Mouse (Mus musculus) gastrocnemius, adult 8-10 months (tissue): ENCODE results near the gene Gfer. TPM values are rescaled to one million over a fixed set of nuclear protein-coding genes. Genes with fewer than 3 reads are reported as not detected.
"Not testable (repeated sequence)": the region's sequence is repeated elsewhere in the genome, so short reads cannot be mapped to it uniquely, and the experiment has no call there.

Experiments used
- DNase-seq, 2 experiments: peaks; one replicate each; pipeline ENCODE4 v3.0.0; 2022; ENCODE audit warnings: low spot score in 2 of 2
- total RNA-seq, 4 experiments: library from RNA; stranded (reverse); gene quantifications; 2 replicates each; pipeline ENCODE4 v1.2.4; 2022

Gene Gfer
- total RNA-seq, 4 experiments from 2014 or later, result 38.2 to 54.4 (median 44.7) TPM

DNA sequence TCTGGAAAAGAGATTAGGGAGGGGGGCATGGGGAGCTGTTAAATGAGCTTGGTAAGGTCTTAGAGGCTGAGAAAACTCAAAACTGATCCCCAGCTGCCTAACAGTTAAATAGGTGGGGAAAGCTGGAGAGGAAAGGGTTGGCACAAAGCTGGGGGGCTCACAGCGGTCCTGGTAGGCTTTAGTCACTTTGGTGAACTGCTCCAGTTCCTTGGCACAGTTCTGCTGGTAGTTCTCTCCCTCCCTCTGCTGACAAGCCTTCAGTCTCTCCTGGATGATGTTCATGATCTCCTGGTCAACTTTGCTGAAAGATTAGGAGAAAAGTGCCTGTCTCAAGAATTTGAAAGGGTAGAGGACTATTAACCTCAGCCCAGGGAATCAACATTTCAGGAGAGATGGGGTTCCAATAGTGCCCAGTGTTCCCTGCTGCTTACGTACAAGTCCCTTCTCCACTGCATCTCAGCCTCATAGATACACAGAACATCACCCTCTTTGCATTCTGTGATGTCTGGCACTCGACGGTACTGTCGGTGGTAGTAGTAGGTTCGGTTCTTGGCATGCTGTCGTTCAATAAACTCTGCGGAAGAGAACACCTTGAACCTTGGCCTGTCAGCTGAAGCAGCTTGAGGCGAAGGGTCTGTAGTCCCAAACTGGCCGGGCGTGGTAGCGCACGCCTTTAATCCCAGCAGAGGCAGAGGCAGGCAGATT lies 26.4 kb upstream of the Gfer start:
- DNase-seq, result no peak

DNA sequence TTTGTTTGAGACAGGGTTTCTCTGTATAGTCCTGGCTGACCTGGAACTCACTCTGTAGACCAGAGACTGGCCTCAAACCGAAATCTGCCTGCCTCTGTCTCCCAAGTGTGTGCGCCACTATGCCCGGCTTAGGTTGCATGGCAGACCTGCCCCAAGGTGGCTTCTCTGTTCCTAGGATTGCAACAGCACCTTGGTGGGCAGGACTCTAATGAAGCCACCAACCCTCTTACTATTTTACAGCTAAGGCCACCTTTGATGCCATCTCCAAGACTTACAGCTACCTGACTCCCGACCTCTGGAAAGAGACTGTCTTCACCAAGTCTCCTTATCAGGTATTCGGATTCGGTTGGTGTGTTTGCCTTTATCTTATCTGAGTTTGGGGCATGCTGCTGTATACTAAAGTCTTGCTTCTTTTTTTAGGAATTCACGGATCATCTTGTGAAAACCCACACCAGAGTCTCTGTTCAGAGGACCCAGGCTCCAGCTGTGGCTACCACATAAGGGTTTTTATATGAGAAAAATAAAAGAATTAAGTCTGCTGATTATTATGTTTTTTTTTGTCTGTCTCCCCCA lies 25.5 kb upstream of the Gfer start:
- not testable (repeated sequence) for DNase-seq

DNA sequence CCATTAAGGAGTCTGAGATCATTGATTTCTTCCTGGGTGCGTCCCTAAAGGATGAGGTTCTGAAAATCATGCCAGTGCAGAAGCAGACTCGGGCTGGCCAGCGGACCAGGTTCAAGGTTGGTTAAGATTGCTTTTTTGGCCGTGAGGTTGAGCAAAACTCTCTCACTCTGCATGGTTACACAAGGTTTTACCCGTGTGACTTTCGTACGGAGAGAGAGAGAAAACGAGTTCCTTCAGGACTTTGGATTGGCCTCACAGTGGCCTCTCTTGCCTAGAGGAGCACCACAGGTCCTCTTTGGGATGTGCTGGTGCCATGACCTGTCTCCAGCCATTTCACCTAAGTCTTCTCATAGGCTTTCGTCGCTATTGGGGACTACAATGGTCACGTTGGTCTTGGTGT lies 24.7 kb upstream of the Gfer start:
- DNase-seq, result not testable (repeated sequence)

DNA sequence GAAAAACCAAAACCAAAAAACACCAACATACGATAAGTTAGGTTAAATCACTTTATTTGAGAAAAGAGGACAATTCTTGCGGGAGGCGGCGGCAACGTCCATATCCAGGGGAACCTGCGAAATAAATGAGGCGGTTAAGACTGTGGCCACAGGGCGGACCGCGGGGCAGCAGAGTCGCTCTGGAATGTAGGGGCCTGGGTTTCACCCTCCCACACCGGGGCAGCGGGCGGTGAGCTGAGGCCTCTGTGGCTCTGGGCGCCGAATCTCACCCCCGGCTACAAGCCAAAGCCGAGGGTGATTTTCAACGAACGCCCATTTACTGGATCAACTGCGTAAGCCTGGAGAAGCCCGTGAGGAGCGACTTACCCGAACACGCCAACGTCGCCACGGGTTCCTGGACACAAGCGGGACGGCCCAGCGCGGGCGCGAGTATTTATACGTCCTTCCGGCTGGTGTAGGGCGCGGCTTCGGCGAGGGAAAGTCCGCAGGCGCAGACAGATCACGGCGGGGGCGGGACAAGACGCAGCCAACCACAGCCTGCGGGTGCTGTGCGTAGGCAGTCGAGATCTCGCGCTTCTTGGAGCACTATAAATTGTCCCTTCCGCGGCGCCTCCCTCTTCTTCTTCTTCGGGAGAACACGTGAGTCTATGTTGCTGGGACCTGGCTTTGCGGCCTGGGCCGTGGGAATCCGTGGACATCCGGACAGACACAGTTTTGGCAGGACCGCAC lies 23.7 kb upstream of the Gfer start:
- peak; percentile 96 to 98 for DNase-seq

DNA sequence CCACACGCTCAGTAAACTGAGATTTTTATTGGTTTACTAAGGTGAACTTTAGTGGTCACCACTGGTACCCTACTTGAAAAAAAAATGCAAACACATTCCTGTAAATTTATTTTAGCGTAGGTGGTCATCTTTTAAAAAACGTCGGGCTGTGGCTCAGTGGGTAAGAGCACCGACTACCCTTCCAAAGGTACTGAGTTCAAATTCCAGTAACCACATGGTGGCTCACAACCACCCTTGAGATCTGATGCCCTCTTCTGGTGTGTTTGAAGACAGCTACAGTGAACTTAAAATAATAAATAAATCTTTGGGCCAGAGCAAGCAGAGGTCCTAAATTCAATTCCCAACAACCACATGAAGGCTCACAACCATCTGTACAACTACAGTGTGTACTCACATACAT lies 23.0 kb upstream of the Gfer start:
- DNase-seq, result not testable (repeated sequence)

DNA sequence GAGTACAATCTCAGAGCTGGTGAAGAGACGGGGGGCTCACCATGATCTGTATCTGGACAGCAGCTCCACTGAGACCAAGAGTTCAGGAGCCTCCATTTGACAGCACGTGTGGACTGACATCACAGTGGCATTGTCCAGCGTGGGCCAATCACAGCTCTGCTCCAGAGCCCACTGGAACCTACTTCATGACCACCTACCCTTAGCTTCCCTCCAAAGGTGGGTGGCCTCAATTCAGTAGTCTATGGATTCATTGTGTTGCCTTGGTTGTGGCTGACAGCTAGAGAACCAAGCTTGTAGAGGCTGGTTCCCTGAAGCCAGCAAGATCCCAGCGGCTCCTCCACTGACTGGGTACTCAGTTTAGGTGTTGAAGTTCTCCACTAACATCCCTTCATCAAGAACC lies 22.0 kb upstream of the Gfer start, which contains the start of the genes Rnf151 and Rps2:
Gene Rnf151 (minus strand): TSS at position 121 of the 400 bp plus-strand sequence.
Gene Rps2 (plus strand): TSS at position 174 of the 400 bp plus-strand sequence.
- no peak for DNase-seq

DNA sequence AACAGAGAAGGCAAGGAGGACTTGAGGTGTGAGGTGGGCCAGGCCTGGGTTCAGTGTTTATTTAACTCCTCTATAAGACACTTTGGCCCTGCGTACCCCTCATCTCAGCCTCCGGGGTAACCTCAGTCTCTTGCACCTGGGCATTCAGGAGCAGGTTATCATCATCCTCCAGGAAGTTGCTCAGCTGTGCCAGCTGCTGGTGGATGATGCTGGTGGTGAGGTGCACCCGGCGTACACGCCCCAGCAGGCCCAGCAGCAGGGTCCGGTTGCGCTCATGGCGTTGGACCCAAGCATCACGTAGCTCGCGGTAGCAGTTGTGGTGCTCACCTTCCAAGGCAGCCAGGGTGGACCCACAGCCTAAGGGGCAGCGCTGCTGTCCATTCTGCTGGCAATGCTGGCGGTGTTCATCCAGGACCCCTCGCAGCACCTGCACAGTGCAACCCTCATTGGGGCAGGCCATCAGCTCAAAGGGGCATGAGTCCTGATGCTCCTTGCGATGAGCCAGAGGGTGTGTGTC lies 20.3 kb upstream of the Gfer start:
- DNase-seq, result no peak

DNA sequence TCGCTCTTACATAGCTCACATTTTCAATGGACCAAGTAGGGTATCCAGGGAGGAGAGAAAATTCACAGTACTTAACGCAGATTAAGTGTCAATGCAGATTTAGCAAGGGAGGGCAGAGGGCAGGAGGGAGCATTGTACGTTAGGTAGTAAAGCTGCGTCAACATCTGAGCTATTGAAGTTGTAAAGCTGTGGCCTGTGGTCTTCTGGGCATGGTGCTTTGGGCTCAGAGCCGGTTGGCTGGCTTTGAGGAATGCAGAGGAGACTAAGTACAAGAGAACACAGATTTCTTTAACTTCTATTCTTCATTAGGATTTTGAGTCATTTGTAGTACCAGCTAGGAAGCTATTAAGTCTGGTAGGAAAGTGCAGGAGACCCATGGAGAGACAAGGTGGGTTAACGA lies 19.6 kb upstream of the Gfer start:
- no peak for DNase-seq

DNA sequence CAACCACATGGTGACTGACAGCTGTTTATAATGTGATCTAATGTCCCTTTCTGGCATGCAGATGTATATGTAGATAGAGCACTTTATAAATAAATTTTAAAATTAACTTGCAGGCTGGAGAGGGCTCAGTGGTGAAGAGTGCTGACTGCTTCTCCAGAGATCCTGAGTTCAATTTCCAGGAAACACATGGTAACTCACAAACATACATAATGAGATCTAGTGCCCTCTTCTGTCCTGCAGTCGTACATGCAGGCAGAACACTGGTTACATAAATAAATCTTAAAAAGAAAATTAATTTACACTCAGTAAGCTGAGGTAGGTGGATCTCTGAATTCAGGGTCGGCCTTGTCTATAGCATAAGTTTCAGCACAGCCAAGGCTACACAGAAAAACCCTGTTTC lies 12.7 kb upstream of the Gfer start:
- DNase-seq, result no peak

DNA sequence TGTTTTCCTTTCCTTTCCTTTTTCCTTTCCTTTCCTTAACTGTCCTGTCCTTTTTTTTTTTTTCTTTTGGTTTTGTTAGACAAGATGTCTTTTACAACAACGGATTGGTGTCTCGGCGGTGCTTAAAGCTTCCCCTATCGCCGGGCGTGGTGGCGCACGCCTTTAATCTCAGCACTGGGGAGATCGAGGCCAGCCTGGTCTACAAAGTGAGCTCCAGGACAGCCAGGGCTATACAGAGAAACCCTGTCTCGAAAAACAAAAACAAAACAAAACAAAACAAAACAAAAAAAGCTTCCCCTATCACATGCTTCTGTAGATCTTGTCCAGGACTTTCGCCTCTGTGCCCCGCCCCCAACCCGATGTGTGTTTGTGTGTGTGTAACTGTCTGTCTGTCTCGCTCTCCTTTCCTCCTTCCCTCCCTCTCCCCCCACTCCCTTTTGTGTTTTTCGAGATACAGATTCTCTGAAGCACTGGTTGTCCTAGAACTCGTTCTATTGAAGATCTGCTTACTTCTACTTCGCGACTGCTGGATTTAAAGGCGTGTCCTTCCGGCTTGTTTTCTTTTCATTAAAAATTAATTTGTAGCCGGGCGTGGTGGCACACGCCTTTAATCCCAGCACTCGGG lies 12.0 kb upstream of the Gfer start:
- no peak for DNase-seq

DNA sequence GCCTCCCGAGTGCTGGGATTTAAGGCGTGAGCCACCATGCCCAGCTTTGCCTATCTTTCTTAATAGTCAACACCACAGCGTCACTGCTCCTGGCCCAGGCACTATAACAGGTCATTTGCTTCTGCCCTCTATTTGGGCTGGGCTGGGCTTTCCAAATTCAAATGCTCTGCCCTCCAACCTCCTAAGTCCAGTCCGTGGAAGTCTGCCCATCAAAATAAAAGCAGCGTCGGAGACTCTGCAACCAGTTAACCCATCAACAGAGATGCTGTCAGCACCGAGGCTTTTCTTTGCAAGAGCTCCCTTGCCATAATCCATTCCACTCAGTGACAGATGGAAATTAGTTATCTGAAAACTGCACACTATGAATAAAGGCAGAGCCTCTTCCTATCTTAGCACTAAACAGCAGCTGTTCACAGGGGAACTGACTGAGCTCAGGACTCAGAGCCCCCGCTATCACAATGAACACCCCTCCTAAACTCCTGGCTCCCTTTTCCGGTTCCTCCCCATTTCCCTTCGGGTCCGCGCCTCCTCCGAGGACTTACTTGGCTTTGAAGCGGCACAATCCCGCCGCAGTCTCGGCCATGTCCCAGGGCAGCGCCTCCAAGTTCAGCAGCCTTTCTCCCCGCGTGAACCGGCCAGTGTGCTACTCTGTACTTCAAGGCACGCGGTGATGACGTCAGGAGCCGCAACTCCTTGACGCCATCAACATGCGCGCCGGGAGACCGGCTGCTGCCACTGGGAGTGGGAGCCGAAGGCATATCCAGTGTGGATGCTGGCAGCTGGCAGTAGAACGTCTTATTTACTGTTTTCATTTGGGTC lies 11.2 kb upstream of the Gfer start, which contains the start of gene Tbl3:
Gene Tbl3 (minus strand): TSS at position 679 of the 819 bp plus-strand sequence.
- DNase-seq, result peak; percentile 84

DNA sequence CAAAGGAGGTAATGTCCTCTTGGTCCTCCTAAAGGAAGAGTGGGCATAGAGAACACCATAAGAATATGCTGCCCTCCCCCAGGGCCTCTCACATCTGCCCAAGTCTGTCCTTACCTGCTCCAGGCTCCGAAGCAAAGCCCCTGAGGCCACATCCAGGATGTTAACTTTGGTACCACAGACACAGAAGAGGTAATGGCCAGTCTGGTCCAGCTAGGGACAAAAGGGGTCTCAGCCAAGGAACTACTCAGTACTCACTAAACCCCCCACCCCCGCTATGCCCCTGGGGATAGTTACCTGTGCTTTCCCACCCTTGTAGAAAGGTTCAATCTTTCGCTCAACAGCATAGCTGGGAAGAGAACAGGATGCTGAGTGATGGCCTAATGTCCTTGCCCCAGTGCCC lies 9.9 kb upstream of the Gfer start:
- DNase-seq, result no peak

DNA sequence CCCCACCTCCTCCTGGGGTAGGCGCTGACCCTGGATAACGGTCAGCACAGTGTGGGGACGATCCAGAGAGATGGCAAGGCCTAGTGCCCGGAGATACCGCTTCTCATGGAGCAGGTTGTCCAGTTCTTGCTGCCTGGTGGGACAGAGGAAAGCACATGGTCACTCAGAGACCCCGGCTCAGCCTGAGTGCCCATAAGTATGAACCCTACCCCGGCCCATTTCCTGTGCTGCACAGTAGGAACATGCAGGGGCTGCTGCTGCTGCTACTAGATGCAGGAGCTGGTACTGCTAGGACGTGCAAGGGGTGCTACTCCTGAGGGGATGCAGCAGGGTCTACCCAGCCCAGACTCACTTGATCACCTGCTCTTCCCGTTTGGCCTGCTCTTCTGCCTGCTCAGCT lies 5.3 kb upstream of the Gfer start:
- DNase-seq, result no peak

DNA sequence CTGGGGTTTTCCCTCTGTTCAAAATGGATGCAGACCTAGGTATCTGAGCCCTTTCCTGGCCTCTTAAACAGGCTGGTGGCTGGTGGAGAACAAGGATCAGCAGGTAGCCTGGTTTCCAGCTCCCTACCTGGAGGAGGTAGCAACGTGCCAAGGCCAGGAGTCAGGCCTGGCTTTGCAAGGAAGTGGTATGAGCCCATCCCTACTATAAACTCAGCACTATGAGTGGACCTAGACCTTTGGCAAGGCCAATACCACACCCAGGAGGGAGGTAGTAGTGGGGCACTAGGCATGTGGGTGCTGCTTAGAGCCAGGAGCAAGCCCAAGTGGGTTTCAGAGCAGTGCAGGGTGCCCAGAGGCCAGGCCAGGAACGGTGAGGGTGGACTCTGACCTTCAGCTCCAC lies 3.5 kb upstream of the Gfer start:
- no peak for DNase-seq

DNA sequence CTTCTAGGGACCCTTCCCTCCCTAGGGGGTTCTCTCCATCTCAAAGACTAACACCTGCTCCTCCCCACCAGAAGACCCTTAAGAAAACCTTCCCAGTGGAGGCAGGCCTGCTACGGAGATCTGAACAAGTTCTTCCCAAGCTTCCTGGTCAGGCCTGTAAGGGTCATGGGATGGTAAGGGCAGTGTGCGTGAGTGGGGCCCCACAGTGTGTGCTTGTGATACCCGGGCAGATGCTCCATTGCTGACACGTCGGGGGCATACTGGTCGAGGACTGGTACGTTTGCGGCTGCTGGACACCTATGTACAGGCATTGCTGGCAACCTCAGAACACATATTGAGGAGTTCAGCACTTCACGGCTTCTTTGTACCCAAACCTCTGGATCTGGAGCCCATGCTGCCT lies 2.8 kb upstream of the Gfer start:
- no peak for DNase-seq

DNA sequence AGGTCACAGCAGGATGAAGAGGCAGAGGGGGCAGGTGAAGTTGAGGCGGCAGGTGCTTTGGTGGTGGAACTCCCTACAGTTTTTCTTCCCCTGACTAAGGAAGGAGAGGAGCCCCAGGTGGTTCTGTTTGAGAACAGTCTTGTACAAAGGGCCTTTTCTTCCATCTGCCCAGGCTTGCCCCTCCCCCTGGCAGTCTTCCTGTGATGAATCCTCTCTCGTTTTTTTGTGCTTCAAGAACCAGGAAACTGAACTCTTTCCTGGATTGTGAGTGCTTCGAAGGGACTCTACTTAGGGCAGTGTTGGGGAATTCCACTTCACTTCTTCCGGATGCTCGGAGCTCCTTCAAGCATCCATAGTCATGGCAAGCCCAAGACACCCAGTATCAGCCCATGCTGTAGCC lies 2.0 kb upstream of the Gfer start:
- DNase-seq, result no peak

DNA sequence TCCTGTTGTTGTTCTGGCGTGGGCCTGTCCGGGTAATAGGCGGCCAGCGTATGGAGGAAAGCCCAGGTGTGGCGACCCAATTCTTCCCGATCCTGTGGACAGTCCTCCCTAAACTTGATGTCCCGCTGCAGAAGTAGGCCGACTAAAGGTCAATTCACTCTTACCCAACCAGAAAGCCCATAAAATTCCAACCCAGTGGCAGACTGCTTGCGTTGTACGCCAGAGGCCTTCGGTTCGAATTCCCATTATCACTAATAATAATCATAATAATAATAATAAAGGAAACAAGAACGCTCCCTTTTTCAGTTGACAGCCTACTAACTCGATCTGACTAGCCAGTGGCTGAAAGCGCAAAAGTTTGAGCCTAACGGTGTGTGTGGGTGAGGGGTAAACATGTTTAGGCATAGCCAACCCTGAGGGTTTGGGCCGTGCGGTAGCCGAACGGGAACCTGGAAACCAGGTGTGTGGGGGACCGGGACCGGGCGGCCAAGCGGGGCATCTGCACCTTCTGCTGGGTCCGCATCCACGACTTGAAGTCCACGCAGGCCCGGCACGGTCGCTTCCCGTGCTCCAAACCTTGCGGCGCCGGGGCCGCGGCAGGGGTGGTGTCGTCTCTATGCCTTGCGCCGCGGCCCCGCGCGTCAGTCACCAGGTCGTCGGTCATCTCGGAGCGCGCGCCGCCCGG lies 488 bp downstream of the Gfer start:
- DNase-seq, result peak in 1 of 2 experiments; percentile 15

DNA sequence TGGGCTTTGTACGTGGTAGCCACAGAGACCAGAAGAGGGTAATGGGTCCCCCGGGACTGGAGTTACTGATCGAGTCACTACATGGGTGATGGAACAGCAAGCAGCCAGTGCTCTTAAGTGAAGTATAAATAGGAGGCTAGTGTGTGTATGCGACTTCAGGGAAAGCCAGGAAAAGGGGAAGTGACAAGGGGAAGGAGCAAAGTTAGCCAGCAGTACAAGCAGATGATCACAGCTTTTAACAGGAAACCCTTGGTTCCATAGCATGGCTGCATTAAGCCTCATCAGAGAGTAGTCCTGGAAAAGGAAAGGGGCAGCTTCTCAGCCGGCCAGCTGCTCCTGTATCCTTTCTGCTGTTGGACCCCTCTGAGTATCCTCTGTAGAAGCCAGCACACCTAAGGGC lies 3.6 kb downstream of the Gfer start:
- DNase-seq, result no peak

DNA sequence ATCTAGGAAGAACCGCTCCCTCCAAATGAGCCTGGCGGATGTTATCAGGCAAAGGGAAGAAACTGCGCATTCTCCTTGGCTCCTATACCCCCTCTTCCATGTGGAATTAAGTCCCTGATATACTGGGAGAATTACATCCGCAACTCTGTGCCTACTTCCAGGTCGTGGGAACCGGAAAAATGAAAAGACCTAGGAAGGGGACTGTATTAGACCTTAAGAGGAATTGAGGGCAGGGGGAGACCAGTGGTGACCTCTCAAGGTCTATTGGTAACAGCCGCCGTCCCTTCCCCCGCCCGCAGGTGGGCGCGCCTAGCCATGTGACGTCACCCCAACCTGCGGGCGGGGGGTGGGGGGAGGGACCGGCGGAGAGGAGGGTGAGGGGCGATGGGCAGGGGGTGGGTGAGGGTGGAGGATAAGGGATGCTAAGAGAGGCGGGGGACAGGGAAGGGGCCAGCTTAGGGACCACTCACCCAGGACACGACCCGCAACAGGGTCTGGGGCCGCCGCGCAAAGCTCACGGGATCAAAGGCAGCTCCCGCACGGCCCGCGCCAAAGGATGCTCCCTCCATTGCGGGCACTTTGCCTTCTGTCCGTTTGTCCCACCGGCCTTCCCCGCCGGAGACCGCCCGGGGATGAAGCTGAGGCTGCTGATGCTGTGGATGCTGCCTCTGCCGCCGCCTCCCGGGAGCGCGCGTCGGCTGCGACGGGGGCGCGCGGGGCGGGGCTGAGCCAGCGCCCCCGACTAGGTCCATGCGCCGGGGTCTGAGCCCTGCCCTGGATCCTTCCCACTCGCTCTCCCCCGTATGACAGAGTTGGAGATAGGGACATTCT lies 6.5 kb downstream of the Gfer start, which contains the start of gene Syngr3:
Gene Syngr3 (minus strand): TSS at position 705 of the 831 bp plus-strand sequence.
- no peak for DNase-seq
